Mouse (Mus musculus): Measurements from ENCODE around the gene Qk. TPM values are rescaled to one million over a fixed set of nuclear protein-coding genes. Genes with fewer than 3 reads are reported as not detected.

The Qk gene
- polyA plus RNA-seq, 1 experiment from 2014 or later, result 71.8 TPM

DNA sequence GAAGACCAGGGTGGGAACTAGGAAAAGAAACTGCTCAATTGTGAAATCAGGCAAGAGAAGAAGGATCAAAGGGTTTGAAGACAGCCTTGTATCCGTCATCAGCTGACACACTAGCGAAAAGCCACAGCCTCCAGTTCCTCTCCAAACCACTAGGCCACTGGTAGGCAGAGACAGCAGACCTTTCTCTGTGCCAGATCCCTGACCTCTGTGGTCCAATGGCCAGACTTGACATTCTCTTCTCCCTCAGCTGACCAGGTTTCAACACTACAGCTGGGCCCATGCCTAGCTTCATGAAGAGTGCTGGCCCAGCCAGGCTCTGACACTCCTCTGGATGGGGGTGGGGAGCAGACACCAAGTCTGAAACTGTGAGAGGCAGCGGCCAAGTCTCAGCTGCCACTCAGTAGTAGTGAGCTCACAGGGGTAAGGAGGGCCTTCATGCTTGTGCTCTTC, 7.0 kb upstream of the Qk start:
- WGBS, result 35% methylated on average over 3 of the region's 3 CpGs
- Histone ChIP-seq H3K27me3 (ENCODE audit: control insufficient read depth, insufficient read depth, low read length) (no peaks in the 10 kb centered on the region), H3K4me1 (ENCODE audit: control insufficient read depth in 2 of 2, insufficient read depth in 2 of 2, low read length in 2 of 2) (peaks cover 21 to 57% of the 10 kb centered on the region in 2 experiments), H3K9me3 (ENCODE audit: control insufficient read depth, low read length) (no peaks in the 10 kb centered on the region), H3K4me2 (ENCODE audit: low read length) (no peak overlapping the region), H3K9ac (ENCODE audit: low read length) (peak overlapping the region; percentile 32; the same call in 1 of the 2 replicates), H3K4me3 (ENCODE audit: control insufficient read depth in 1 of 2, insufficient read depth in 1 of 2, low read depth in 1 of 2, low read length in 2 of 2) (no peak overlapping the region), H3K36me3 (ENCODE audit: control insufficient read depth, insufficient read depth, low read length) (peaks cover 5% of the 10 kb centered on the region; the same call in 1 of the 2 replicates), H3K27ac (replicated peaks in 1 of 2; ENCODE audit: control insufficient read depth in 1 of 2, insufficient read depth in 1 of 2, low read depth in 2 of 2, low read length in 2 of 2) (peak overlapping the region; percentile 44 to 78)
- peak; percentile 71 for ATAC-seq (ENCODE audit: insufficient number of reproducible peaks, insufficient read depth, low FRiP score, low read depth)

DNA sequence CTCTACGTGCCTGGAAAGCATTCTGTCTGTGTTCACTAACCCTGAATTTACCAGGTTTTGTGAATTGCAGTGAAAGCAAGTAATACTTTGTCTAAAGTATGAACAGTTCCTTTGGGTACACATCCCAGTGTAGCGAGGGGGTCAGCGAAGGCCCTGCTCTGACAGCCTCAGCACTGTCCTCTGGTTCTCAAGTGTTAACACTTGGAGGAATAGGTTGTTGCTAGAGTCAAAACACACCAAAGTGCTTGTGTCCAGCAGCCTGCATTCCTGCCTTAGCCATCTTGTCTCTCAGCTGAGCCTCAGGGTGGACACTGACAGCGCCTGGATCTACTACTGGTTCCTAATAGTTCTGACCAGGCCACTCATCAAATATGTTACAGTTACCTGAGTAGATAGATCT, 6.3 kb upstream of the Qk start:
- no peak overlapping the region for H3K4me3 ChIP-seq (ENCODE audit: control insufficient read depth in 1 of 2, insufficient read depth in 1 of 2, low read depth in 1 of 2, low read length in 2 of 2)
- WGBS, result 75% methylated on average over 4 of the region's 4 CpGs
- no peak for ATAC-seq (ENCODE audit: insufficient number of reproducible peaks, insufficient read depth, low FRiP score, low read depth)
- no peaks in the 10 kb centered on the region for H3K27me3 ChIP-seq (ENCODE audit: control insufficient read depth, insufficient read depth, low read length)
- no peaks in the 10 kb centered on the region for H3K9me3 ChIP-seq (ENCODE audit: control insufficient read depth, low read length)
- H3K36me3 ChIP-seq (ENCODE audit: control insufficient read depth, insufficient read depth, low read length), result peaks cover 5% of the 10 kb centered on the region; the same call in 1 of the 2 replicates
- H3K4me2 ChIP-seq (ENCODE audit: low read length), result no peak overlapping the region
- peak overlapping the region; percentile 30 to 78 for H3K27ac ChIP-seq (replicated peaks in 1 of 2; ENCODE audit: control insufficient read depth in 1 of 2, insufficient read depth in 1 of 2, low read depth in 2 of 2, low read length in 2 of 2)
- H3K4me1 ChIP-seq (ENCODE audit: control insufficient read depth in 2 of 2, insufficient read depth in 2 of 2, low read length in 2 of 2), result peaks cover 22 to 61% of the 10 kb centered on the region in 2 experiments
- H3K9ac ChIP-seq (ENCODE audit: low read length), result no peak overlapping the region

DNA sequence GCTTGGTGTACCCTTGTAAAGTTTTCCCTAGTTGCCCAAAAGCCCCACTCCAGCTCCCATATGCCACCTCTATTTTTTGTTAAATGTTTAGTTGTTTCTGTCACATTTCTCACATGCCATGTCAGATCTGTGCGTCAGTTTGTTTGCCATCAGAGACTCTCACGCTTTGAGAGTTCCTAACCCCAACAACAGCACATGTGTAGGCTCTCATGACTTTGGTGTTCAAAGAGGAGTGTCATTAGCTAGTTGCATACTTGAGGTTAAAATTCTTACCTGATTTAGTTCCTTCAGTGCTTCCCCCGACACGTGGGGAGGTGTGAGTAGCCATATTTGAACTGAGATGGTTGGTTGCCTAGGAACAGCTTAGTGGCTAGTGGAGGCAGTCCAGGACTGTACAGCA, 2.1 kb upstream of the Qk start:
- Histone ChIP-seq H3K4me3 (ENCODE audit: control insufficient read depth in 1 of 2, insufficient read depth in 1 of 2, low read depth in 1 of 2, low read length in 2 of 2) (0 out of 4 replicates have a peak overlapping the region, but pooled peaks of 1 of the 2 experiments have one; percentile 32), H3K4me2 (ENCODE audit: low read length) (peak overlapping the region; percentile 74), H3K4me1 (ENCODE audit: control insufficient read depth in 2 of 2, insufficient read depth in 2 of 2, low read length in 2 of 2) (peaks cover 13 to 36% of the 10 kb centered on the region in 2 experiments), H3K36me3 (ENCODE audit: control insufficient read depth, insufficient read depth, low read length) (peaks cover 5% of the 10 kb centered on the region; the same call in 1 of the 2 replicates), H3K9ac (ENCODE audit: low read length) (peak overlapping the region; percentile 65; the same call in 1 of the 2 replicates), H3K9me3 (ENCODE audit: control insufficient read depth, low read length) (no peaks in the 10 kb centered on the region), H3K27me3 (ENCODE audit: control insufficient read depth, insufficient read depth, low read length) (no peaks in the 10 kb centered on the region), H3K27ac (replicated peaks in 1 of 2; ENCODE audit: control insufficient read depth in 1 of 2, insufficient read depth in 1 of 2, low read depth in 2 of 2, low read length in 2 of 2) (peak overlapping the region; percentile 54 to 70)
- ATAC-seq (ENCODE audit: insufficient number of reproducible peaks, insufficient read depth, low FRiP score, low read depth), result no peak
- 57% methylated on average over 4 of the region's 4 CpGs for WGBS

DNA sequence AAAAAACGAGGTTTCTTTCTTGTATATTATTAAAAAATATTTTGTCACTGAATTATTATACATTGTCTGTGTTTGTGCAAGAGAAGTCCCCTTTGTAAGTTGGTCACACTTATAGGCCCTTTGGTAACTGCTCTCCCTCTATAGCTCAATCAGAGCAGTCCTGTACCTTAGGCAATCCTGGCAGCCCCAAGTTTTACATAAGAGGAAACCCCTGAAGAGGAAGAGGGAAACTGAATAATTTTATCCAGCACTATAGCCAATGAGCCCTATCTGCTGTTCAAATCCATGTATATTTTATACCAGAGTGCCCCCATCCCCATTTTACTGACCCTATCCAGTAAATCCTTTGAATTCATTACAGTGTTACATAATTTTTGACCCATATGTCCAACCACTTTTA, 1.4 kb upstream of the Qk start:
- Histone ChIP-seq H3K36me3 (ENCODE audit: control insufficient read depth, insufficient read depth, low read length) (peaks cover 5% of the 10 kb centered on the region; the same call in 1 of the 2 replicates), H3K9ac (ENCODE audit: low read length) (peak overlapping the region; percentile 65), H3K4me1 (ENCODE audit: control insufficient read depth in 2 of 2, insufficient read depth in 2 of 2, low read length in 2 of 2) (peaks cover 10 to 29% of the 10 kb centered on the region in 2 experiments), H3K9me3 (ENCODE audit: control insufficient read depth, low read length) (no peaks in the 10 kb centered on the region), H3K4me2 (ENCODE audit: low read length) (peak overlapping the region; percentile 74), H3K4me3 (ENCODE audit: control insufficient read depth in 1 of 2, insufficient read depth in 1 of 2, low read depth in 1 of 2, low read length in 2 of 2) (peak overlapping the region in 1 of 2 experiments; percentile 32; a peak in 2 of 4 replicates), H3K27me3 (ENCODE audit: control insufficient read depth, insufficient read depth, low read length) (no peaks in the 10 kb centered on the region), H3K27ac (replicated peaks in 1 of 2; ENCODE audit: control insufficient read depth in 1 of 2, insufficient read depth in 1 of 2, low read depth in 2 of 2, low read length in 2 of 2) (peak overlapping the region; percentile 36 to 70; a peak in 3 of 4 replicates)
- no peak for ATAC-seq (ENCODE audit: insufficient number of reproducible peaks, insufficient read depth, low FRiP score, low read depth)
- WGBS, result 12% methylated on average over 1 of the region's 1 CpGs

DNA sequence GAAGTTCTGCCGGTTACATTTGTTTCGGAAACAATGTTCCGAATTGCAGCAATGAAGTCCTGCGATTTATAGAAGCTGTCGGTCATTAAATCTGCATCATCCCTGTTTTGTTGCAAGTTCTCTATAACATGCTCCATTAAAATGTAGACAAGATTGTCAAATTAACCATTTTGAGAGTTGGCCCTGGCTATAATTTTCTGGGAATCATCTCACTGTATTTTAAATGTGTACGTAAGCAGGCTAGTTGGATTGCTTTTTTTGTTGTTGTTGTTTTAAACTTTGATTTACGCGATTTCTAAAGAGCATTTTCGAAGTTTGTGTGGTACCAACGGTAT, 769 bp upstream of the Qk start:
- ATAC-seq (ENCODE audit: insufficient number of reproducible peaks, insufficient read depth, low FRiP score, low read depth), result no peak
- Histone ChIP-seq H3K4me2 (ENCODE audit: low read length) (peak overlapping the region; percentile 74), H3K4me1 (ENCODE audit: control insufficient read depth in 2 of 2, insufficient read depth in 2 of 2, low read length in 2 of 2) (peaks cover 5 to 26% of the 10 kb centered on the region in 2 experiments), H3K4me3 (ENCODE audit: control insufficient read depth in 1 of 2, insufficient read depth in 1 of 2, low read depth in 1 of 2, low read length in 2 of 2) (peak overlapping the region; percentile 73 to 77), H3K9ac (ENCODE audit: low read length) (peak overlapping the region; percentile 100), H3K27me3 (ENCODE audit: control insufficient read depth, insufficient read depth, low read length) (no peaks in the 10 kb centered on the region), H3K36me3 (ENCODE audit: control insufficient read depth, insufficient read depth, low read length) (peaks cover 5% of the 10 kb centered on the region; the same call in 1 of the 2 replicates), H3K9me3 (ENCODE audit: control insufficient read depth, low read length) (no peaks in the 10 kb centered on the region), H3K27ac (replicated peaks in 1 of 2; ENCODE audit: control insufficient read depth in 1 of 2, insufficient read depth in 1 of 2, low read depth in 2 of 2, low read length in 2 of 2) (peak overlapping the region; percentile 95 to 100)
- WGBS, result 7% methylated on average over 10 of the region's 10 CpGs

DNA sequence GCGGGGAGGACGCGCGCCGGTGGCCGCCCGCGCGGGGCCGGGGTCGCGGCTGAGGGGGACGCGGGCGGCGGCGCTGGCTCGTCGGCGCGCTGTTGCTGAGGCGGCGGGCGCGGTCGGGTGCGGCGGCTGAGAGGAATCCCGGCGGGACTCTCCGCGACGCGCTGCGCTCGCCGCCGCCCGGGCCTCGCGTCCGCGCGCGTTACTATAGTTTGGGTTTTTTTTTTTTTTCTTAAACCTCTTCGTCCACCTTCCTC, 296 bp downstream of the Qk start:
- Histone ChIP-seq H3K9me3 (ENCODE audit: control insufficient read depth, low read length) (no peaks in the 10 kb centered on the region), H3K4me1 (ENCODE audit: control insufficient read depth in 2 of 2, insufficient read depth in 2 of 2, low read length in 2 of 2) (peaks cover 5 to 25% of the 10 kb centered on the region in 2 experiments), H3K36me3 (ENCODE audit: control insufficient read depth, insufficient read depth, low read length) (no peaks in the 10 kb centered on the region), H3K27ac (replicated peaks in 1 of 2; ENCODE audit: control insufficient read depth in 1 of 2, insufficient read depth in 1 of 2, low read depth in 2 of 2, low read length in 2 of 2) (peak overlapping the region; percentile 96 to 100), H3K27me3 (ENCODE audit: control insufficient read depth, insufficient read depth, low read length) (no peaks in the 10 kb centered on the region), H3K4me3 (ENCODE audit: control insufficient read depth in 1 of 2, insufficient read depth in 1 of 2, low read depth in 1 of 2, low read length in 2 of 2) (peak overlapping the region; percentile 73 to 92), H3K4me2 (ENCODE audit: low read length) (peak overlapping the region; percentile 74), H3K9ac (ENCODE audit: low read length) (peak overlapping the region; percentile 100)
- WGBS, result 0% methylated on average over 23 of the region's 46 CpGs
- no peak for ATAC-seq (ENCODE audit: insufficient number of reproducible peaks, insufficient read depth, low FRiP score, low read depth)

DNA sequence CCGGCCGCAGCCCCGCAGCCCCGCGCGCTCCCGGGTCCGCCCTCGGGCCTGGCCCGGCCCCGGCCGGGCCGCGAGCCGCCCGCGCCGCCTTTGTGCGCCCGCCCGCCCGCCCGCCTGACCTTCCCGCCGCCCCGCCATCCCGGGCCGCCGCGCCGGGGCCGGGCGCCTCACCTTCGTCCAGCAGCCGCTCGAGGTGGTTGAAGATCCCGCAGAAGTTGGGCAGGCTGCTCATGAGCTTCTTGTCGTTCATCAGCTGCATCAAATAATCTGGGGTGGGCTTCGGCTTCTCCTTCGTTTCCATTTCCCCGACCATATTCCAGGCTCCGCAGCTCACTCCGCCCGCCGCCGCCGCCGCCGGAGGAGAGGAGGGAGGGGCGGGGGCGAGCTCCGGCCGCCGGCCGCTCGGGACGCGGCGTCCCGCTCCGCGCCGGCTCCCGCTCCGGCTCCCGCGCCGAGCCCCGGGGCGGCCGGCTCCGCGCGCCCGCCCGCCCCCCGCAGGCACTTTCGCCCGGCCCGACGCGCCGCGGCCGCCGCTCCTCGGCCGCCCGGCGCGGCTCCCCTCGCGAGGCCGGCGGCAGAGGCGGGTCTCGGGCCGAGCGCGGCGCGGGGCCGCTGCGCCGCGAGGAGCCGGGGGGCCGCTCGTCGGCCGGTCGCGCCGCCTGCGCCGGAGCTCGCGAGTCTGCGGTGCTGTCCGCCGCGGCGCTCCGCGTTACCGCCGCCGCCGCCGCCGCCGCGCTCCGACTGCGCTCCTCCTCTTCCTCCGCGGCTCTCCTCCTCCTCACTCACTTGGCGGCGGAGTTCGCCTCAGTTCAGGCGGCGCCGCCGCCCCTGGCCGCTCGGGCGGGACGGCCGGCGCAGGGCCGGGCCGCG, 858 bp downstream of the Qk start:
- peak overlapping the region; percentile 96 to 100 for H3K27ac ChIP-seq (replicated peaks in 1 of 2; ENCODE audit: control insufficient read depth in 1 of 2, insufficient read depth in 1 of 2, low read depth in 2 of 2, low read length in 2 of 2)
- no peaks in the 10 kb centered on the region for H3K27me3 ChIP-seq (ENCODE audit: control insufficient read depth, insufficient read depth, low read length)
- ATAC-seq (ENCODE audit: insufficient number of reproducible peaks, insufficient read depth, low FRiP score, low read depth), result peak; percentile 60
- peak overlapping the region; percentile 100 for H3K9ac ChIP-seq (ENCODE audit: low read length)
- peaks cover 5 to 19% of the 10 kb centered on the region in 2 experiments for H3K4me1 ChIP-seq (ENCODE audit: control insufficient read depth in 2 of 2, insufficient read depth in 2 of 2, low read length in 2 of 2)
- H3K36me3 ChIP-seq (ENCODE audit: control insufficient read depth, insufficient read depth, low read length), result no peaks in the 10 kb centered on the region
- under 1% methylated on average over 89 of the region's 153 CpGs for WGBS
- peak overlapping the region; percentile 74 for H3K4me2 ChIP-seq (ENCODE audit: low read length)
- H3K9me3 ChIP-seq (ENCODE audit: control insufficient read depth, low read length), result no peaks in the 10 kb centered on the region
- H3K4me3 ChIP-seq (ENCODE audit: control insufficient read depth in 1 of 2, insufficient read depth in 1 of 2, low read depth in 1 of 2, low read length in 2 of 2), result peak overlapping the region; percentile 73 to 92

Measured in heart, embryonic 14.5 days (tissue).